Mouse (Mus musculus) hindbrain, embryonic 16.5 days (tissue): ENCODE measurements around the gene Gm6020. TPM values are rescaled to one million over a fixed set of nuclear protein-coding genes. Genes with fewer than 3 reads are reported as not detected.
"Not testable (repeated sequence)": the region's sequence is repeated elsewhere in the genome, so short reads cannot be mapped to it uniquely, and the experiment has no call there.

Experiments used
- ATAC-seq: fragments of 200-750 bp; cut with Nextera tagmentation; 2 replicates; pipeline ENCODE4 v1.8.0; 2017; ENCODE audit warnings: moderate TSS enrichment, moderate library complexity
- H3K27ac ChIP-seq: fragments of 300-500 bp; sonication (generic); 2 replicates; pipeline ENCODE4 v1.5.1; 2014; ENCODE audit warnings: low read depth, mild to moderate bottlenecking, control low read depth, low read length, moderate library complexity
- H3K27me3 ChIP-seq: fragments of 300-500 bp; sonication (generic); replicated peaks from 2 replicates; pipeline ENCODE4 v1.6.1; 2014; ENCODE audit warnings: low read length; ENCODE audit not compliant: control insufficient read depth, insufficient read depth
- H3K36me3 ChIP-seq: fragments of 300-500 bp; sonication (generic); 2 replicates; pipeline ENCODE4 v1.6.1; 2014; ENCODE audit warnings: mild to moderate bottlenecking, low read length, moderate library complexity, mixed read lengths; ENCODE audit not compliant: control insufficient read depth, insufficient read depth
- H3K4me1 ChIP-seq: fragments of 300-500 bp; sonication (generic); 2 replicates; pipeline ENCODE4 v1.6.1; 2014; ENCODE audit warnings: low read depth, low read length; ENCODE audit not compliant: control insufficient read depth, insufficient read depth
- H3K4me2 ChIP-seq: fragments of 300-500 bp; sonication (generic); 2 replicates; pipeline ENCODE4 v1.6.1; 2014; ENCODE audit warnings: mild to moderate bottlenecking, low read length, control low read depth, moderate library complexity
- H3K4me3 ChIP-seq: fragments of 300-500 bp; sonication (generic); 2 replicates; pipeline ENCODE4 v1.5.1; 2014; ENCODE audit warnings: mild to moderate bottlenecking, low read length, control low read depth, moderate library complexity
- H3K9ac ChIP-seq: fragments of 300-500 bp; sonication (generic); 2 replicates; pipeline ENCODE4 v1.6.1; 2014; ENCODE audit warnings: low read depth, mild to moderate bottlenecking, control low read depth, low read length, moderate library complexity
- H3K9me3 ChIP-seq: fragments of 300-500 bp; sonication (generic); 2 replicates; pipeline ENCODE4 v1.6.1; 2014; ENCODE audit warnings: mild to moderate bottlenecking, low read length, moderate library complexity; ENCODE audit not compliant: control insufficient read depth
- WGBS: fragments of 180-500 bp; shearing (Covaris S2); extraction: QIAGEN DNeasy Blood & Tissue Kit; methylation state at CpG from one replicate; pipeline ENCODE4 v1.1.7; 2014; 5-methylcytosine and 5-hydroxymethylcytosine counted together
- polyA plus RNA-seq: library from polyadenylated mRNA; unstranded; fragments of >200 nt; fragmentation: Nextera tagmentation; extraction: Ambion mirVana; gene quantifications from 2 replicates; pipeline ENCODE4 v1.2.1, GENCODE M21; 2015

The Gm6020 gene
- not detected in 2 replicates for polyA plus RNA-seq

DNA sequence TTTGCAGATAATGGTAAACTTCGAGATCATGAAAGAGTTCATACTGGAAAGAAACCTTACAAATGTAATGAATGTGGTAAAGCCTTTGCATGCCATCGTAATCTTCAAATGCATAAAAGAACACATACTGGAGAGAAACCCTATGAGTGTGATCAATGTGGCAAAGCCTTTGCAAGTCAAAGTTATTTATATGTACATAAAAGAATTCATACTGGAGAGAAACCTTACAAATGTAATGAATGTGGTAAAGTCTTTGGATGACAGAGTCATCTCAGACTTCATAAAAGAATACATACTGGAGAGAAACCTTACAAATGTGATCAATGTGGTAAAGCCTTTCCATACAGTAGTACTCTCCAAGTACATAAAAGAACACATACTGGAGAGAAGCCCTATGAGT, at the start of gene Gm6020:
Gene Gm6020, plus strand, starts transcription at position 301 of the 400 bp plus-strand sequence.
- H3K9me3 ChIP-seq, H3K4me3 ChIP-seq, H3K4me1 ChIP-seq, H3K27ac ChIP-seq, H3K9ac ChIP-seq, ATAC-seq, H3K4me2 ChIP-seq, H3K36me3 ChIP-seq, H3K27me3 ChIP-seq: not testable (repeated sequence)
- 90% methylated on average over 2 of the region's 2 CpGs for WGBS

DNA sequence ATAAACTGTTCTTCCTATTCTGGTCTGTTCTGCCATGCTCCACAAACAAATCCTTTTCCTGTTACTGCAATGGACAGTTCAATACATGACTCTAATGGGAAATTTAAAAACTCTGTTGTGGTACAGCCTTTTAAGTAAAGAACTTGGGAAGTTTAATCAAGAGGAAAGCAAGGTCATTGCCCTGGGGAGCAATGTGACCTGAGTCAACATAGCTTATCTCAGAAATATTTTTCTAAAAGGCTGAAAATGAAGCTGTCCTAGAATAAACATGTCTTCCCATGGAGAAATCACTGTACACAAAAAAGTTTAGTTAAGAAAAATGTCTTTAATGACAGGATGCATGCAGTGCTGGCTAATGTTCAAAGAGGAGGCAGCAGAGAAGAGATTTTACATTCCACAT, 45.0 kb upstream of the Gm6020 start:
- H3K9me3 ChIP-seq, result no peaks in the 10 kb centered on the region
- no peaks in the 10 kb centered on the region for H3K27me3 ChIP-seq
- no peak overlapping the region for H3K4me2 ChIP-seq
- H3K4me3 ChIP-seq, result no peak overlapping the region
- ATAC-seq, result no peak
- H3K4me1 ChIP-seq, result peaks cover 10% of the 10 kb centered on the region
- no peak overlapping the region for H3K9ac ChIP-seq
- no peak overlapping the region for H3K27ac ChIP-seq
- H3K36me3 ChIP-seq, result no peaks in the 10 kb centered on the region

DNA sequence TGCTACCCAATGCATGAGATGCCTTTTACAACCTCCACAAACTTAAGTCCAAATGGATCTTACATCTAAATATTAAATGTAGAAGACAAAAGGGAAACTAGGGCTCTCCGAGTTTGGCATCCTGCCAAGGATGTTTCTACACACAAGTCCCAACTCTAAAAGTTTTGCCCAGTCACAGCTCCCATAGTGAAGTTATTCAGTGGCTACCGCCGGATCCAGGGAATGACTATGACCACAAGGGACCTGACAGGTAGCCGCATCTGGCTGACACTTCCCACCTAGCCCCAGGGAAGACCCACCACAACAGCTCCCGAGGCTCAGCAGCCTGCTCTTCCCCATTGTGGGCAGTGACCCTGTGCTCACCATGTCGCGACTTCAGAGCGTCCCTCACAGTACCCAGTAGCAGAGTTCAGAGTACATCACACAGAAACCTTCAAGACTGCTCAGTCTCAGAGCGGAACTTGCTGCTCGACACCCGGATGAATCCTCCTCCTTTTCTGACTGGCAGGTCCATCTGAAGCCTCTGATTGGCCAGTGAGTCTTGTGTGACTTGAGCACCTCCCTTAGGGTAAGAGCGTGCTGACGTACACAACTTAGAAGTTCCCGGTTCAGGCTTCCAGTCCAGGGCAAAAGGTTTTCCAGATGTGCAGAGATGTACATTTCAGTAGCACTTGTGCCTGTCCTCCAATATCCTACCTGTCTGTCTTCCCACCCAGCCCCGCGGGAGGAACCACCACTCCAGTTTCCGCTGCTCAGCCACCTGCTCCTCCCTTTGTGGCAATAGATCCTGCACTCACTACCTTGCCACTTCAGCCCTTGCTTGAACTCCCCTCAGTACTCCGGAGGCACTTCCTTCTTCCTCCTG, 43.1 kb upstream of the Gm6020 start, which contains the start of gene Zfp950:
Gene Zfp950, minus strand, starts transcription at position 499 of the 865 bp plus-strand sequence.
- H3K4me2 ChIP-seq, result peak within 1 kb of the TSS; percentile 85
- H3K4me3 ChIP-seq, result peak within 1 kb of the TSS; percentile 76
- peaks cover 10% of the 10 kb centered on the region for H3K4me1 ChIP-seq
- peak within 1 kb of the TSS; percentile 84 for H3K9ac ChIP-seq
- no peaks in the 10 kb centered on the region for H3K27me3 ChIP-seq
- peak; percentile 100 for ATAC-seq
- 1% methylated on average over 18 of the region's 18 CpGs for WGBS
- H3K9me3 ChIP-seq, result no peaks in the 10 kb centered on the region
- no peaks in the 10 kb centered on the region for H3K36me3 ChIP-seq
- no peak within 1 kb of the TSS for H3K27ac ChIP-seq

DNA sequence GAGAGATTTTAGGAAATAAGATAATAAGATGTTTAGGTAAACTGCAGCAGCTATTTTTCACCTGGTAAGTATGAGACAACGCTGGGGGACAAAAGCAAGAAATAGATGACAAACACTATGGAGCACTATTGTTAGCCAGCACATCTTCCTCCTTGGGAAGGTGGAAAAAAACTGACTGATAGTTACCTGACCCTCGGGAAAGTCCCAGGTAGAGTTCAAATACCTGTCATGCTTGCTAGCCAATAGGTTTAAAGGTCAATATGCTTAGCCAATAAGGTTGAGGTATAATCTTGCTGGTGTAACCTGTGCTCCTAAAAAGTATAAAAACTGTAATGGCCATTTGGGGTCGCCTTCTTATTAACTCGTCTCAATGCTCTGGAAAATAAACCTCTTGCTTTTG, 42.4 kb upstream of the Gm6020 start:
- Histone ChIP-seq H3K27ac (no peak overlapping the region), H3K36me3 (no peaks in the 10 kb centered on the region), H3K27me3 (no peaks in the 10 kb centered on the region), H3K4me1 (peaks cover 10% of the 10 kb centered on the region), H3K9ac (peak overlapping the region; percentile 84), H3K9me3 (no peaks in the 10 kb centered on the region), H3K4me2 (peak overlapping the region; percentile 85), H3K4me3 (peak overlapping the region; percentile 76)
- no peak for ATAC-seq
- 26% methylated on average over 4 of the region's 4 CpGs for WGBS

DNA sequence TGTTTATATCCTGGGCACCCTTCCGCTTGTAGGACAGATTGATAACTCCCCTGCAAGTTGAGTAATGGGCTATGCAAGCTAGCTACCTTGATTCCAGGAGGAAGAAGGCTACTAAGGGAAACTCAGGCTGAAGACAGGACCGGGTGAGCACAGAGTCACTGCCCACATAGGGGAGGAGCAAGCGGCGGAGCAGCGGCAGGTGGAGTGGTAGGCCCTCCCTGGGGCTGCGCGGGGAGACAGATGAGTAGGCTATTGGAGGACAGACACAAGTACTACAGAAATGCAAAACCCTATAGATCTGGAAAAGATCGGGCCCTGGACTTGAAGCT, 32.4 kb upstream of the Gm6020 start:
- peak; percentile 77 for ATAC-seq
- Histone ChIP-seq H3K9me3 (no peaks in the 10 kb centered on the region), H3K27ac (no peak overlapping the region), H3K4me3 (peak overlapping the region; percentile 46), H3K9ac (peak overlapping the region; percentile 57), H3K36me3 (no peaks in the 10 kb centered on the region), H3K4me1 (0 out of 2 replicates have a peak, but pooled peaks cover 2% of the 10 kb centered on the region), H3K27me3 (no peaks in the 10 kb centered on the region), H3K4me2 (peak overlapping the region; percentile 73)
- WGBS, result 10% methylated on average over 8 of the region's 8 CpGs

DNA sequence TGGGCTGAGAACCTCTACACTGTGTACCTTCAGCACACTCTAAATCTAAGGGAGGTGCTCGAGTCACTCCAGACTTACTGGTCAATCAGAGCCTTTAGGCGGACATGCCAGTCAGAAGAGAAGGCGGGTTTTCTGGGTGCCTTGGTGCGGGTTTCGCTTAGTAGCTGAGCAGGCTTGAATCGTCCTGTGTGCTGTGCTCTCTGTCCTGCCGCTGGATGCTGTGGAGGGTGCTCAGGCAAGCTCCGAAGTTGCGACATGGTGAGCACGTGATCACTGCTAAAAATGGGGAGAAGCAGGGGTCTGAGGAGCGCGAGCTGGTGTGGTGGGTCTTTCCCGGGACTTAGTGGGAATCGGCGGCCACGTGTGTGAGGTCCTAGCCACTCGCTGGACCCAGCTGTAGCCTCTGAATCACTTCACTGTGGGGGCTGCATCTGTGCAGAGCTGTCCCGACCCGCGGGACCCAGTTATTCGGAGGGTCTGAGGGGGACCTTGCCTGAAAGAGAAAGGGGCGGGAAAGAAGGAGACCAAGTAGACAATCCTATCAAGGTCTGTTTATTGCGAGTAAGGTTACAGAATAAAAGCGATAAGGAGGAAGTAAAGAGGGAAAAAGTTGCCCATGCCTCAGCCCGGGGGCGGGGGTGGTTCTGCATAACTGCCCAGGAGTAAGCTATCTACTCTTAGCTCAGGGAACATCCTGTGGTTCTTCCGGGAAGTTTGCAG, 31.8 kb upstream of the Gm6020 start:
- 0 out of 2 replicates have a peak, but pooled peaks cover 2% of the 10 kb centered on the region for H3K4me1 ChIP-seq
- ATAC-seq, result peak; percentile 77
- peak overlapping the region; percentile 46 for H3K4me3 ChIP-seq
- H3K27ac ChIP-seq, result no peak overlapping the region
- WGBS, result 8% methylated on average over 27 of the region's 27 CpGs
- H3K27me3 ChIP-seq, result no peaks in the 10 kb centered on the region
- H3K4me2 ChIP-seq, result peak overlapping the region; percentile 73
- H3K9ac ChIP-seq, result peak overlapping the region; percentile 57
- no peaks in the 10 kb centered on the region for H3K9me3 ChIP-seq
- H3K36me3 ChIP-seq, result no peaks in the 10 kb centered on the region

DNA sequence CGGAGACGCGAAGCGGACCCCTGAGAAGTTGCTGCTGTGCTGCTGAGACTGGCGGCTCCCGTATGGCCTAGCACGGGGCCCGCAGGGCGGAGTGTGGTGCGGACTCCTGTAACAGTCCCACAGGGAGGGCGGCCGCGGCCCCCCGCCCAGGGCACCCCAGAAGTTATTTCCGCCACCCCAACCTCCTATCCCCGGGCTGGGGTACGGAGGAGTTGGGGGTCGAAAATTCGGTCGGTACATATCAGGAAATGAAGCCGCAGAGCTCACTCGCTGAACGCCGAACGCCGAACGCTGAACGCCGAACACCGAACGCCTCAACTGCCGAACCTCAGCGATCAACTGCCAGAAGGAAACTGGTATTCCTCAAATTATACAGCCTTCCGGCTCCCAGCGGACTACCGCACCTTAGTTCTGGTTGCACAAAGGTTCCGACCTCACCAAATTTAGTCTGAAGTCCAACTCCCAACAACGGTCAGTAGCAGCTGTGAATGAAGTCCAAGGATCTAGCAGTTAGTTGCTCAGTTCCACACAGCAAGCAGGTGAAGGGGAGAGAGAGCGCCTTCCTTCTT, 7.8 kb upstream of the Gm6020 start, which contains the start of gene Gm7102:
Gene Gm7102, minus strand, starts transcription at position 554 of the 569 bp plus-strand sequence.
- H3K4me3 ChIP-seq, result peak within 1 kb of the TSS; percentile 36
- peaks cover 5% of the 10 kb centered on the region; the same call in 1 of the 2 replicates for H3K9me3 ChIP-seq
- WGBS, result 34% methylated on average over 39 of the region's 39 CpGs
- no peak for ATAC-seq
- peak within 1 kb of the TSS; percentile 45 for H3K9ac ChIP-seq
- peak within 1 kb of the TSS; percentile 53 for H3K4me2 ChIP-seq
- H3K27me3 ChIP-seq, result no peaks in the 10 kb centered on the region
- no peak within 1 kb of the TSS for H3K27ac ChIP-seq
- H3K4me1 ChIP-seq, result no peaks in the 10 kb centered on the region
- no peaks in the 10 kb centered on the region for H3K36me3 ChIP-seq

DNA sequence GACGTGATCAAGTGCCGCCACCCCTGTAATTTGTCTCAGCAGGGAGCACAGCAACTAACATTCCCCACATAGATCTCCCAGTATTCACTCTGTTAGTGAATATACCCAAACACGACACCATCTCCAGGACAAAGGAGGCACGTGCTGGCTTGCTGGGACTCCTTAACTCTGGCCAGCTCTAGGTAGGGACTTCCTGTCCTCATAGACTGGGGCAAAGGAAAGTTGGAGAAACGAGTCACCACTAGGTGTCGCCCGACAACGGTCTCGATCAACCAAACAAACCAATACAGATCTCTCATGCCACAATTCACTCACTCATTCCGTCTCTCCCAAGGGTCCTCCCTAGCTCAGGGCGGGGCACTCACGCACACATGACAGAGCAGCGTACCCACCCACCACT, 15.6 kb downstream of the Gm6020 start:
- 16% methylated on average over 13 of the region's 13 CpGs for WGBS
- Histone ChIP-seq H3K36me3 (no peaks in the 10 kb centered on the region), H3K4me2 (no peak overlapping the region)

DNA sequence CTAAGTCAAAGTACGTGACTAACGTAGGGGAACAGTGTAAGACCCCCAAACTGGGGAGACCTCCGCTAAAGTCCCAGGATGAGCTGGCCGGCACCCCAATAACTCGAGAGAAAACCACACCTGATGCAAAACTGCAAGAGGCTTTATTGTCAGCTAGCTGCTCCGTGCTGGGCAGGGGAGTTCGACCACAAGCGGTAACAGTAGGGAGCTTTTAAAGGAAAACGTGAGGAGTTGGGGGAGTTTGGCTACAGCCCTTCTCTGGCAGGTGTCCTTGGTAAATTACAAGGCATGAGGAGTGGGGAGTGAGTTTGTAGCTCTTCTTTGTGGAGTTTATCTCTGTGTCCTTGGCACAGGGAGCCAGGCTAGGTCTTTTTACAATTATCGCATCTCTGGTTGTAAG, 16.1 kb downstream of the Gm6020 start:
- H3K4me1 ChIP-seq, result no peaks in the 10 kb centered on the region
- ATAC-seq, result no peak
- H3K9ac ChIP-seq, result no peak overlapping the region
- WGBS, result 18% methylated on average over 10 of the region's 10 CpGs
- H3K4me2 ChIP-seq, result no peak overlapping the region
- no peaks in the 10 kb centered on the region for H3K36me3 ChIP-seq
- no peak overlapping the region for H3K27ac ChIP-seq
- H3K9me3 ChIP-seq, result no peaks in the 10 kb centered on the region
- H3K27me3 ChIP-seq, result no peaks in the 10 kb centered on the region
- H3K4me3 ChIP-seq, result no peak overlapping the region

More for the DNA sequence above, 15.6 kb downstream of the Gm6020 start:
- Histone ChIP-seq H3K4me3 (no peak overlapping the region), H3K27ac (no peak overlapping the region), H3K9me3 (no peaks in the 10 kb centered on the region), H3K27me3 (no peaks in the 10 kb centered on the region), H3K4me1 (no peaks in the 10 kb centered on the region), H3K9ac (no peak overlapping the region)
- ATAC-seq, result no peak
